Mouse (Mus musculus) bone marrow, adult 2 months (tissue): ENCODE data around the gene 1700037H04Rik. TPM values are rescaled to one million over a fixed set of nuclear protein-coding genes. Genes with fewer than 3 reads are reported as not detected.

Source experiments
- H3K27ac ChIP-seq: fragments of 200-500 bp; 2 replicates; pipeline ENCODE4 v1.5.1; 2012; ENCODE audit warnings: low read depth, mild to moderate bottlenecking, control low read depth, inconsistent platforms, low read length; ENCODE audit not compliant: control insufficient read depth, poor library complexity, insufficient read depth
- H3K4me1 ChIP-seq: fragments of 200-500 bp; 2 replicates; pipeline ENCODE4 v1.6.1; 2011; ENCODE audit warnings: low read length; ENCODE audit not compliant: control insufficient read depth, insufficient read depth
- H3K4me3 ChIP-seq: fragments of 200-500 bp; replicated peaks from 2 replicates; pipeline ENCODE3; 2011; ENCODE audit warnings: mild to moderate bottlenecking, low read depth, low read length, control low read depth; ENCODE audit not compliant: control insufficient read depth
- CTCF ChIP-seq: fragments of 200-500 bp; IDR thresholded peaks from 2 replicates; pipeline ENCODE4 v1.5.1; 2011; ENCODE audit warnings: low read length, control low read depth; ENCODE audit not compliant: control insufficient read depth, insufficient read depth
- POLR2A ChIP-seq: fragments of 200-500 bp; IDR thresholded peaks from 2 replicates; pipeline ENCODE4 v1.6.1; 2011; ENCODE audit warnings: low read depth, mild to moderate bottlenecking, control low read depth, low read length, borderline replicate concordance; ENCODE audit not compliant: control insufficient read depth
- WGBS: fragments of 180-500 bp; shearing (Covaris S2); methylation state at CpG from one replicate; pipeline ENCODE4 v1.1.7; 2018; 5-methylcytosine and 5-hydroxymethylcytosine counted together
- polyA plus RNA-seq: library from polyadenylated mRNA; stranded (reverse); fragments of >200 nt; gene quantifications from 2 replicates; pipeline ENCODE4 v1.2.4, GENCODE M21; 2011; ENCODE audit warnings: low replicate concordance; ENCODE audit not compliant: missing spikeins, insufficient read depth, insufficient read length

1700037H04Rik gene
- polyA plus RNA-seq, 1 experiment: 46.9 TPM

DNA sequence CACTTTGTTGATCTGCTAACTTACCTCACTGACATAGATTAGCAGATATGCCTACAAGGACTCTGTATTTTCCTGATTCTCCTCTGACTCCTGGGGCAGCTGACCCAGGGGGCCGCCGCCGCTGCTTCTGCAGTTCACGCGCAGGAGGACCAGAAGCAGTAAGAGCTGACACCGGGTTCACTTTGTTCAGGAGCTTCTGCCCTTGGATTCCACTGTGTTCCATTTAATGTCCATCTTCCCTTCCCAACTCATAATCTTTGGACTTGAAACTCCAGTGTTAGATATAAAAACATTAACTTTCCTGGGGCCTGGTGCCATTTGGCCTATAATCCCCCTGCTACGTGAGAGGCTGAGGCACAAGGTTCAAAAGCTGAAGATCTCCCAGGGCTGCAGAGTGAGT is 4.0 kb upstream of the 1700037H04Rik start:
- Histone ChIP-seq H3K4me1 (no peaks in the 10 kb centered on the region; the same call in 1 of the 2 replicates), H3K4me3 (no peak overlapping the region), H3K27ac (no peak overlapping the region)
- no peak for TF ChIP-seq POLR2A
- no peak for TF ChIP-seq CTCF
- 93% methylated on average over 7 of the region's 7 CpGs for WGBS

DNA sequence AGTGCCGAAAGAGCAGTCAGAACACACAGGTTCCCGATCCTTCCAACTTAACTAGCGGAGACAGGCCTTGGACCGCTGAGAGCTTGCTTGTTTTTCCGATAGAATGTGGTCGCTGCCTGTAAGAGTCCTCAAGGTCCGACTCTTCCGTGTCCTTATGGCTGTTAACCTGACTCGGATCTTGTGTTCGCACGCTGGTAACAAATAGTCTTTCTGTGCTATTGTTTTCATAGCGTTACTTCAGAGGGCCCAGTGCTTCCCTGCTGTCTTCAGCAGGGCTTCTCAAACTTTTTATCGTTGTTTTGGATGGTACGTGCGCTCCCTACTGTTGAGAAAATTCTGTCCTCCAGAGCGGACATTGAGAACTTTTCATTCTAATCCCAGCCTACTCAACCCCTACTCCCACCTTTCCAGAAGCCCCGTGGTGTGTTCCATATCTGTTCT is 810 bp upstream of the 1700037H04Rik start:
- peak overlapping the region; percentile 46; the same call in 1 of the 2 replicates for H3K27ac ChIP-seq
- WGBS: 1% methylated on average over 17 of the region's 17 CpGs
- H3K4me3 ChIP-seq: peak overlapping the region; percentile 73
- TF ChIP-seq POLR2A (no peak), CTCF (no peak)
- H3K4me1 ChIP-seq: peaks cover 4% of the 10 kb centered on the region; the same call in 1 of the 2 replicates

DNA sequence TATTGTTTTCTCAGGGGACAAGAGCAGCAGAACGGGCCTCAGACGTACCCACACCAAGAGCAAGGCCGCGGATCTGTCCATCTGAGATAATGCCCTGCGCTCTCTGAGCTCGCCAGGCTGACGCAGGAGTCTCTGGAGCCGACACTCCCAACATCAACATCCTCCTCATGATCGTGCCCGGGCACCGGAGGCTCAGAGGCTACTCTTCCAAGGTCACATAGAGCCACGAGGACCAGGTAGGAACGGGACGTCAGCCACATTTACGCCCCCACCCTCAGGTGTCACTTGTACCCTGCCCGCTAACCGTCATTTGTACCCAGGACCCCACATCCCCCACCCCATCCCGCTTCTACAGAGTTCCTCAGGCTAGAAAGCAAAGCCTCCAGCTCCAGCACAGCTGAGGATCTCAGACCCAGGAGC is 380 bp downstream of the 1700037H04Rik start:
- Histone ChIP-seq H3K27ac (peak overlapping the region; percentile 78), H3K4me1 (peaks cover 4% of the 10 kb centered on the region; the same call in 1 of the 2 replicates), H3K4me3 (peak overlapping the region; percentile 77)
- TF ChIP-seq CTCF (no peak), POLR2A (peak; percentile 62; the same call in 1 of the 2 replicates)
- WGBS: 0% methylated on average over 18 of the region's 18 CpGs

DNA sequence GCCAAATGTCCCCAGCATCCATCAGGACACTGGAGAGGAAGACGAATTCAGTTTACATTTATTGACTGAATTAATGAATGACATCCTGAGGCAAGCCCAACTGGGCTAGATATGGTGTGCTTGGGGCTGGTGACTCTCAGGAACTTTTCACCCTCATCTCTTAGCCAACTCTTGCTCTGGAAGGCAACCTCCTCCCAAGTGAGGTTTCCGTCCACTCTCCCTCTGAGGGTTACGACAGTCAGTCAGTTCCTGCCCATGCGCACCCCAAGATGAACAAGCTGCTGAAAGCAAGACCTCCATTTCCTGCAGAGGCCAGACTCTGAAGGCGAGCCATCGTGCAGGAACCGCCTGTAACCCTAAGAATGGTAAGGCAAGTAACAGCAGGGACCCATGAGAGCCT is 2.9 kb downstream of the 1700037H04Rik start:
- peak overlapping the region; percentile 16; the same call in 1 of the 2 replicates for H3K27ac ChIP-seq
- TF ChIP-seq POLR2A (no peak), CTCF (no peak)
- peaks cover 4% of the 10 kb centered on the region; the same call in 1 of the 2 replicates for H3K4me1 ChIP-seq
- no peak overlapping the region for H3K4me3 ChIP-seq
- WGBS: 53% methylated on average over 7 of the region's 7 CpGs

DNA sequence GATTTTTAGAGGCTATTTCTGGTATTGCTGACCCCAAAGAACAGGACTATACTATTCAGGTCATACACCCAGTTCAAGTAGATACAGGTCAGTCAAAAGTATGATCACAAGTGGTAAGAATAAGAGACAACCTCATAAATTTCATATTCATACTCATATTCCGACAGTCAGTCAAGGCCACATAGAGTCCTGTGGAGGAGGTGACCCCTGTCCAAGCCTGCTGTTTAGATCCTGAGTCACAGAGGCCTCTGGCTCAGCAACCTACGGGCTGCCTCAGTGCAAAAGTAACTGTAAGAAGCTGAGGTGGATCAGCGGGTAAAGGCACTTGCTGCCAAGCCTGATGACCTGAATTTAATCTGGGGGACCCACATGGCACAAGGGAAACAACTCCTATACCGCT is 5.8 kb downstream of the 1700037H04Rik start:
- 83% methylated on average over 4 of the region's 4 CpGs for WGBS
- Histone ChIP-seq H3K4me3 (no peak overlapping the region), H3K4me1 (peaks cover 4% of the 10 kb centered on the region; the same call in 1 of the 2 replicates), H3K27ac (no peak overlapping the region)
- TF ChIP-seq CTCF: no peak
- no peak for TF ChIP-seq POLR2A

DNA sequence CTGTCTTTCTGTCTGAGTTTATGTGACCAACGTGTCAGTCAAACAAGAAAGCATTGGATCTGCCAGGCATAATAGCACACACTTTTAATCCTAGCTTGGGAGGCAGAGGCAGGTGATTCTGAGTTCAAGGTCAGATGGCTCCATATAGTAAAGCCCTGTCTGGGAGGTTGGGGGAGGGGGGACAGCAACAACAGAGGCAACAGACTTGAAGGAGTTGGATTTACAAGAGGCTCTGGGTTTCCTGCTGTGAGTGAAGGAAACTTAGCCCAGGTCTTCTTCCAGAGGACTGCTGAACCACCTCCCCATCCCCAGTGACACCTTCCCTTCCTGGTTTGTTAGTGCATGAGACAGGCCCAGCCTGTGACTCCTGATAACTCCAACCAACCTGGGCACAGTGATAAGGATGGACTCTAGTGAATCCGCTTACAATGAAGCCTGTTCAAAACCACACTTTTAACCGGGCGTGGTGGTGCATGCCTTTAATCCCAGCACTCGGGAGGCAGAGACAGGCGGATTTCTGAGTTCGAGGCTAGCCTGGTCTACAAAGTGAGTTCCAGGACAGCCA is 7.6 kb downstream of the 1700037H04Rik start:
- Histone ChIP-seq H3K4me1 (no peaks in the 10 kb centered on the region; the same call in 1 of the 2 replicates), H3K27ac (no peak overlapping the region), H3K4me3 (no peak overlapping the region)
- TF ChIP-seq CTCF: no peak
- no peak for TF ChIP-seq POLR2A
- WGBS: 72% methylated on average over 7 of the region's 7 CpGs

DNA sequence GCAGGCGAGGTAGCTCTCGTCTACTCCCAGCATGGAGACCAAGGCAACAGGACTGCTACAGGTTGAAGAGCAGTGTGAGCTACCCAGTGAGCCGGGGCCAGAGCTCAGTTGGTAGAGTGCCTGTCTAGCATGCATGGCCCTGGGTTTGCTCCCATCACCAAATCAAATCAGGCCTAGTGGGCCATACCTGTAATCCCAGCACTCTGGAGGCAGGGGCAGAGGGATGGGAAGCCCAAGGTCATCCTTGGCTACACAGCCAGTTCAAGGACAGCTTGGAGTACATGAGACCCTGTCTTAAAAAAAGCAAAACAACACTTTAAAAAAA is 10.7 kb downstream of the 1700037H04Rik start:
- no peak overlapping the region for H3K27ac ChIP-seq
- no peak for TF ChIP-seq CTCF
- TF ChIP-seq POLR2A: no peak
- H3K4me3 ChIP-seq: no peak overlapping the region
- no peaks in the 10 kb centered on the region; the same call in 1 of the 2 replicates for H3K4me1 ChIP-seq
- 90% methylated on average over 3 of the region's 3 CpGs for WGBS

DNA sequence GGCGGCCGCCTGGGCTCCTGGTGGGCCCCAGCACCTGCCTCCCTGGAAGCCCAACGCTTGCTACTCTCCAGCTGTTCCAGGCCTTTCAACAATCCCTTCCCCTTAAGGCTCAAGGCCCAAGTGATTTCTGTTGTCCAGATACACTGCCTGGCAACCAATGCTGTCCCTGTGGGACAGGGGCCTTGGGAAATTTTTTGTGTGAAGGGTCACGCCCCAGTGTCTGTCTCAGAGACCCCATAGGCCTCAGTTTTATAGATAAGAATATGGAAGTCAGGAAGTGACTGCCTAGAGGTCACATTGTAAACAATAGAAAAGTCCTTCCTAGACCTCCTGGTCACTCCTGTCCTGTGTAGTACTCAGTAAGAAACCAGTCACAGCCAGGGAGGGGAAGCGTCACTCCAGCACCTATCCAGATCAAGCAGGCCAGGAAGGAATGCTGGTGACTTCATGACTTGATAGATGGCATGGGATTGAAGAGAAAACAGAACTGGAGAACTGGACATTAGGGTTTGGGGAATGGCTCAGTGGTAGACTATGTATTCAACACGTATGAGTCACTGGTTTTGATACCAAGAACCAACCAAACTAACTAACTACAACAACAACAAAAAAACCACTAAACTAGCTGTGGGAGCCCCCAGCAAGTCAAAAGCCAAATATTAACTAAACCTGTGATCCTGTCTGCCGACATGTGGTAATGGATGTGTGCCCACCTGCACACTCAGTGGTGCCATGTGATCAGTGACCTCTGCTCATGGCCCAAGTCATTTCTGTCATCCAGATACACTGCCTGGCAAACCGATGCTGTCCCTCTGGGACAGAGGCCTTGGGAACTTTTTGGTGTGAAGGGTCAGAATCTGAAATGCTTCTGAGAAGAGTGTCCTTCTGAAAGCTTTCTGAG is 11.3 kb downstream of the 1700037H04Rik start:
- TF ChIP-seq POLR2A: no peak
- no peak overlapping the region for H3K27ac ChIP-seq
- no peak overlapping the region for H3K4me3 ChIP-seq
- no peaks in the 10 kb centered on the region; the same call in 1 of the 2 replicates for H3K4me1 ChIP-seq
- 89% methylated on average over 8 of the region's 8 CpGs for WGBS
